Mouse (Mus musculus) limb, embryonic 15.5 days (tissue): ENCODE measurements around the gene Snai3. TPM values are rescaled to one million over a fixed set of nuclear protein-coding genes. Genes with fewer than 3 reads are reported as not detected.

Experiments
- ATAC-seq: fragments of 200-750 bp; cut with Nextera tagmentation; 2 replicates; pipeline ENCODE4 v1.8.0; 2017; ENCODE audit warnings: low read depth, moderate TSS enrichment; ENCODE audit not compliant: insufficient number of reproducible peaks, low FRiP score, low TSS enrichment
- H3K27ac ChIP-seq: fragments of 300-500 bp; sonication (generic); 2 replicates; pipeline ENCODE4 v1.5.1; 2015; ENCODE audit warnings: moderate library complexity, mild to moderate bottlenecking, inconsistent platforms
- H3K27me3 ChIP-seq: fragments of 300-500 bp; sonication (generic); 2 replicates; pipeline ENCODE4 v1.6.1; 2015; ENCODE audit warnings: inconsistent platforms
- H3K36me3 ChIP-seq: fragments of 300-500 bp; sonication (generic); 2 replicates; pipeline ENCODE4 v1.6.1; 2015; ENCODE audit warnings: inconsistent platforms
- H3K4me1 ChIP-seq: fragments of 300-500 bp; sonication (generic); 2 replicates; pipeline ENCODE4 v1.6.1; 2015; ENCODE audit warnings: inconsistent platforms
- H3K4me2 ChIP-seq: fragments of 300-500 bp; sonication (generic); 2 replicates; pipeline ENCODE4 v1.6.1; 2015; ENCODE audit warnings: mild to moderate bottlenecking, inconsistent platforms
- H3K4me3 ChIP-seq: fragments of 300-500 bp; sonication (generic); 2 replicates; pipeline ENCODE4 v1.5.1; 2015; ENCODE audit warnings: mild to moderate bottlenecking, inconsistent platforms
- H3K9ac ChIP-seq: fragments of 300-500 bp; sonication (generic); 2 replicates; pipeline ENCODE4 v1.6.1; 2015; ENCODE audit warnings: inconsistent platforms
- H3K9me3 ChIP-seq: fragments of 300-500 bp; sonication (generic); 2 replicates; pipeline ENCODE4 v1.6.1; 2016; ENCODE audit warnings: inconsistent platforms
- WGBS: fragments of 180-500 bp; shearing (Covaris S2); methylation state at CpG from one replicate; pipeline ENCODE4 v1.1.7; 2015; 5-methylcytosine and 5-hydroxymethylcytosine counted together
- polyA plus RNA-seq: library from polyadenylated mRNA; unstranded; fragments of >200 nt; fragmentation: Nextera tagmentation; extraction: Ambion mirVana; gene quantifications from 2 replicates; pipeline ENCODE4 v1.2.1, GENCODE M21; 2015

Gene Snai3
- polyA plus RNA-seq: 0.84 and 3.3 TPM in 2 replicates

- H3K27ac ChIP-seq: no peak within 1 kb of the TSS
- peak within 1 kb of the TSS; percentile 33 for H3K4me3 ChIP-seq
- H3K27me3 ChIP-seq: peaks cover 67% of the 10 kb centered on the region
- peaks cover 8% of the 10 kb centered on the region for H3K36me3 ChIP-seq
- H3K9ac ChIP-seq: no peak within 1 kb of the TSS
- ATAC-seq: no peak
- H3K9me3 ChIP-seq: no peaks in the 10 kb centered on the region
- H3K4me1 ChIP-seq: peaks cover 23% of the 10 kb centered on the region
- peak within 1 kb of the TSS; percentile 52 for H3K4me2 ChIP-seq
- 2% methylated on average over 50 of the region's 56 CpGs for WGBS
Observed at GRCm38 (mm10) chr8:122460524-122461472, at the start of gene Snai3. TSS of gene Snai3 (minus strand) at chr8:122460733.

- Histone ChIP-seq H3K4me3 (no peak overlapping the region), H3K27me3 (no peaks in the 10 kb centered on the region), H3K27ac (no peak overlapping the region), H3K9ac (no peak overlapping the region), H3K4me1 (peaks cover 7% of the 10 kb centered on the region; the same call in 1 of the 2 replicates), H3K4me2 (no peak overlapping the region), H3K36me3 (peaks cover 73% of the 10 kb centered on the region), H3K9me3 (no peaks in the 10 kb centered on the region)
- ATAC-seq: no peak
- WGBS: 30% methylated on average over 10 of the region's 10 CpGs
Observed at GRCm38 (mm10) chr8:122500856-122501255, 40.3 kb upstream of the Snai3 start.

GRCm38 (mm10) chr8:122497912-122498311 is 37.4 kb upstream of the Snai3 start:
- WGBS: 71% methylated on average over 17 of the region's 17 CpGs
- H3K4me2 ChIP-seq: no peak overlapping the region
- no peaks in the 10 kb centered on the region for H3K9me3 ChIP-seq
- H3K4me1 ChIP-seq: 0 out of 2 replicates have a peak, but pooled peaks cover under 1% of the 10 kb centered on the region
- no peak for ATAC-seq
- H3K27ac ChIP-seq: 0 out of 2 replicates have a peak overlapping the region, but pooled peaks have one; percentile 2
- no peak overlapping the region for H3K4me3 ChIP-seq
- H3K9ac ChIP-seq: no peak overlapping the region
- H3K36me3 ChIP-seq: peaks cover 87% of the 10 kb centered on the region
- no peaks in the 10 kb centered on the region for H3K27me3 ChIP-seq

GRCm38 (mm10) chr8:122497016-122497734 is 36.6 kb upstream of the Snai3 start:
- ATAC-seq: no peak
- H3K4me3 ChIP-seq: no peak overlapping the region
- no peak overlapping the region for H3K9ac ChIP-seq
- H3K9me3 ChIP-seq: no peaks in the 10 kb centered on the region
- H3K4me2 ChIP-seq: no peak overlapping the region
- 83% methylated on average over 11 of the region's 12 CpGs for WGBS
- no peaks in the 10 kb centered on the region for H3K27me3 ChIP-seq
- peaks cover 92% of the 10 kb centered on the region for H3K36me3 ChIP-seq
- H3K27ac ChIP-seq: 0 out of 2 replicates have a peak overlapping the region, but pooled peaks have one; percentile 2
- no peaks in the 10 kb centered on the region for H3K4me1 ChIP-seq

GRCm38 (mm10) chr8:122488387-122488786 is 27.9 kb upstream of the Snai3 start:
- Histone ChIP-seq H3K27me3 (no peaks in the 10 kb centered on the region), H3K9ac (no peak overlapping the region), H3K36me3 (peaks cover 94% of the 10 kb centered on the region), H3K4me2 (no peak overlapping the region), H3K4me3 (no peak overlapping the region), H3K27ac (0 out of 2 replicates have a peak overlapping the region, but pooled peaks have one; percentile 7), H3K9me3 (no peaks in the 10 kb centered on the region), H3K4me1 (no peaks in the 10 kb centered on the region)
- no peak for ATAC-seq
- 91% methylated on average over 9 of the region's 9 CpGs for WGBS

GRCm38 (mm10) chr8:122484831-122485230 is 24.3 kb upstream of the Snai3 start:
- Histone ChIP-seq H3K4me3 (no peak overlapping the region), H3K27me3 (no peaks in the 10 kb centered on the region), H3K9me3 (no peaks in the 10 kb centered on the region), H3K4me2 (no peak overlapping the region), H3K4me1 (no peaks in the 10 kb centered on the region), H3K9ac (no peak overlapping the region), H3K36me3 (peaks cover 98% of the 10 kb centered on the region), H3K27ac (no peak overlapping the region)
- ATAC-seq: no peak
- WGBS: 86% methylated on average over 12 of the region's 12 CpGs

- no peak for ATAC-seq
Observed at GRCm38 (mm10) chr8:122483877-122484276, 23.3 kb upstream of the Snai3 start.

GRCm38 (mm10) chr8:122482448-122482847 is 21.9 kb upstream of the Snai3 start:
- no peak overlapping the region for H3K9ac ChIP-seq
- no peak for ATAC-seq
- H3K27me3 ChIP-seq: no peaks in the 10 kb centered on the region
- H3K4me3 ChIP-seq: no peak overlapping the region
- H3K27ac ChIP-seq: no peak overlapping the region
- peaks cover 96% of the 10 kb centered on the region for H3K36me3 ChIP-seq
- no peak overlapping the region for H3K4me2 ChIP-seq
- no peaks in the 10 kb centered on the region for H3K9me3 ChIP-seq
- H3K4me1 ChIP-seq: no peaks in the 10 kb centered on the region
- WGBS: 94% methylated on average over 8 of the region's 8 CpGs

More at GRCm38 (mm10) chr8:122483877-122484276, 23.3 kb upstream of the Snai3 start:
- no peak overlapping the region for H3K9ac ChIP-seq
- no peak overlapping the region for H3K4me2 ChIP-seq
- H3K27me3 ChIP-seq: no peaks in the 10 kb centered on the region
- peaks cover 98% of the 10 kb centered on the region for H3K36me3 ChIP-seq
- no peak overlapping the region for H3K27ac ChIP-seq
- no peaks in the 10 kb centered on the region for H3K9me3 ChIP-seq
- 96% methylated on average over 7 of the region's 7 CpGs for WGBS
- H3K4me1 ChIP-seq: no peaks in the 10 kb centered on the region
- H3K4me3 ChIP-seq: no peak overlapping the region

- Histone ChIP-seq H3K4me2 (peak within 1 kb of the TSS; percentile 83), H3K27ac (peak within 1 kb of the TSS; percentile 82), H3K9ac (peak within 1 kb of the TSS; percentile 96), H3K9me3 (no peaks in the 10 kb centered on the region), H3K4me1 (peaks cover 25% of the 10 kb centered on the region), H3K4me3 (peak within 1 kb of the TSS; percentile 100), H3K36me3 (peaks cover 55% of the 10 kb centered on the region), H3K27me3 (no peaks in the 10 kb centered on the region)
- under 1% methylated on average over 99 of the region's 103 CpGs for WGBS
- ATAC-seq: peak; percentile 85
Observed at GRCm38 (mm10) chr8:122475580-122476320, 15.2 kb upstream of the Snai3 start, which contains the start of the genes Rnf166 and Ctu2. TSS of gene Rnf166 (minus strand) at chr8:122476064. TSS of gene Ctu2 (plus strand) at chr8:122476143.

GRCm38 (mm10) chr8:122474951-122475560 is 14.5 kb upstream of the Snai3 start:
- peak overlapping the region; percentile 33 for H3K27ac ChIP-seq
- H3K36me3 ChIP-seq: peaks cover 55% of the 10 kb centered on the region
- H3K9ac ChIP-seq: peak overlapping the region; percentile 96
- peaks cover 25% of the 10 kb centered on the region for H3K4me1 ChIP-seq
- no peak for ATAC-seq
- peak overlapping the region; percentile 83 for H3K4me2 ChIP-seq
- peak overlapping the region; percentile 100 for H3K4me3 ChIP-seq
- 9% methylated on average over 16 of the region's 16 CpGs for WGBS
- H3K27me3 ChIP-seq: no peaks in the 10 kb centered on the region
- H3K9me3 ChIP-seq: no peaks in the 10 kb centered on the region

GRCm38 (mm10) chr8:122473911-122474421 is 13.4 kb upstream of the Snai3 start:
- H3K27ac ChIP-seq: no peak overlapping the region
- 84% methylated on average over 8 of the region's 8 CpGs for WGBS
- H3K9me3 ChIP-seq: no peaks in the 10 kb centered on the region
- no peak overlapping the region for H3K4me3 ChIP-seq
- peaks cover 55% of the 10 kb centered on the region for H3K36me3 ChIP-seq
- peaks cover 25% of the 10 kb centered on the region for H3K4me1 ChIP-seq
- no peak overlapping the region for H3K4me2 ChIP-seq
- no peak for ATAC-seq
- no peak overlapping the region for H3K9ac ChIP-seq
- no peaks in the 10 kb centered on the region for H3K27me3 ChIP-seq
